Mouse (Mus musculus): ENCODE results near the gene Pnpla8. TPM values are rescaled to one million over a fixed set of nuclear protein-coding genes. Genes with fewer than 3 reads are reported as not detected.

Pnpla8 gene
- polyA plus RNA-seq, 1 experiment, result 13.9 TPM

GRCm38 (mm10) chr12:44371076-44371710 lies 150.0 kb downstream of the Pnpla8 start:
- H3K79me2 ChIP-seq (ENCODE audit: control insufficient read depth, insufficient read depth), result no peaks in the 10 kb centered on the region
- H3K27me3 ChIP-seq (ENCODE audit: control insufficient read depth, insufficient read depth, insufficient read length), result no peaks in the 10 kb centered on the region
- no peak overlapping the region for H3ac ChIP-seq (ENCODE audit: control insufficient read depth, insufficient read length)
- no peak overlapping the region for H3K4me3 ChIP-seq
- H3K4me2 ChIP-seq (ENCODE audit: low read depth), result no peak overlapping the region
- H3K36me3 ChIP-seq (ENCODE audit: control insufficient read depth, insufficient read depth), result no peaks in the 10 kb centered on the region
- TF ChIP-seq SRF (IDR thresholded peaks at IDR 0.05; ENCODE audit: control insufficient read depth, insufficient read length, low read depth) (no peak), MYOD1 (IDR thresholded peaks at IDR 0.05; ENCODE audit: control insufficient read depth in 1 of 3, insufficient read length in 2 of 3, low read depth in 2 of 3) (peak in 1 of 3 experiments; percentile 3)

Other genes with a start within 250 kb of the Pnpla8 start
- 10.3 TPM for gene Dnajb9, start 11.0 kb upstream of the Pnpla8 start, polyA plus RNA-seq (2012; fragmentation: generic; extraction: Trizol)
- gene Nrcam, start 107.5 kb downstream of the Pnpla8 start, polyA plus RNA-seq (2012; fragmentation: generic; extraction: Trizol), result 0.71 TPM